Mouse (Mus musculus) cerebellum, adult 2 months (tissue): ENCODE measurements around the gene Slc35f6.

ENCODE experiments used
- CTCF ChIP-seq: fragments of 200-500 bp; IDR thresholded peaks from 2 replicates; pipeline ENCODE4 v1.5.1; 2011; ENCODE audit warnings: low read depth, mild to moderate bottlenecking, control low read depth, low read length, moderate library complexity, borderline replicate concordance; ENCODE audit not compliant: insufficient read depth
- POLR2A ChIP-seq: fragments of 200-500 bp; IDR thresholded peaks from 2 replicates; pipeline ENCODE4 v1.6.1; 2011; ENCODE audit warnings: low read length, control low read depth, borderline replicate concordance; ENCODE audit not compliant: insufficient read depth

DNA sequence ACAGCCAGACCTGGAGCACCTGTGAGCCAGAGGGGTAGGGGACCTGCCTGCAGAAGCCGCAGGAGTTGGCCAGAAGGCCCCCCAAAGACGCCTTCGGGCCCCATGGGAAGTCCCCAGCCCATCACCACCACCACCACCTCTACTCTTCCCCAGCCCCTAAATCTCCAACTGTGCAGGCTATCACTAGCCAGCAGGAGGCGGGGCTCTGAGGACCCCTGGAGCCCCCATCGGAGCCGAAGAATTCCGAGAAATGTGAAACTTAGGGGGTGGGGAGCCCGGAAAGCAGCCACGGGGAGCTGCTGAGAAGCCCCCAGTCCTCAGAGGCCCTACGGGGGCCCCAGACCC, 24.9 kb upstream of the Slc35f6 start:
- TF ChIP-seq CTCF = no peak
- no peak for TF ChIP-seq POLR2A
